Mouse (Mus musculus) lung, embryonic 16.5 days (tissue): ENCODE measurements around the gene Bcl7a. TPM values are rescaled to one million over a fixed set of nuclear protein-coding genes. Genes with fewer than 3 reads are reported as not detected.
A peak's percentile ranks its signal among the peaks of the same experiment; 100 is the strongest.

ENCODE experiments used
- ATAC-seq: fragments of 200-750 bp; cut with Nextera tagmentation; 2 replicates; pipeline ENCODE4 v1.8.0; 2017; ENCODE audit warnings: low read depth, mild to moderate bottlenecking, moderate library complexity
- H3K27ac ChIP-seq: fragments of 300-500 bp; sonication (generic); 2 replicates; pipeline ENCODE4 v1.5.1; 2014; ENCODE audit warnings: mild to moderate bottlenecking, control low read depth, low read length
- H3K27me3 ChIP-seq: fragments of 300-500 bp; sonication (generic); 2 replicates; pipeline ENCODE4 v1.6.1; 2014; ENCODE audit warnings: low read depth, low read length, mixed read lengths; ENCODE audit not compliant: control insufficient read depth, insufficient read depth
- H3K36me3 ChIP-seq: fragments of 300-500 bp; sonication (generic); 2 replicates; pipeline ENCODE4 v1.6.1; 2014; ENCODE audit warnings: low read length; ENCODE audit not compliant: control insufficient read depth, insufficient read depth
- H3K4me1 ChIP-seq: fragments of 300-500 bp; sonication (generic); replicated peaks from 2 replicates; pipeline ENCODE4 v1.6.1; 2014; ENCODE audit warnings: low read length, mixed read lengths; ENCODE audit not compliant: control insufficient read depth, insufficient read depth
- H3K4me2 ChIP-seq: fragments of 300-500 bp; sonication (generic); 2 replicates; pipeline ENCODE4 v1.6.1; 2014; ENCODE audit warnings: low read depth, low read length, control low read depth
- H3K4me3 ChIP-seq: fragments of 300-500 bp; sonication (generic); 2 replicates; pipeline ENCODE4 v1.5.1; 2014; ENCODE audit warnings: mild to moderate bottlenecking, low read length, control low read depth
- H3K9ac ChIP-seq: fragments of 300-500 bp; sonication (generic); 2 replicates; pipeline ENCODE4 v1.6.1; 2014; ENCODE audit warnings: low read length, control low read depth
- H3K9me3 ChIP-seq: fragments of 300-500 bp; sonication (generic); 2 replicates; pipeline ENCODE4 v1.6.1; 2016; ENCODE audit warnings: low read length; ENCODE audit not compliant: control insufficient read depth
- WGBS: fragments of 180-500 bp; shearing (Covaris S2); extraction: QIAGEN DNeasy Blood & Tissue Kit; methylation state at CpG from one replicate; pipeline ENCODE4 v1.1.7; 2014; 5-methylcytosine and 5-hydroxymethylcytosine counted together
- polyA plus RNA-seq: library from polyadenylated mRNA; unstranded; fragments of >200 nt; fragmentation: Nextera tagmentation; extraction: Ambion mirVana; gene quantifications from 2 replicates; pipeline ENCODE4 v1.2.1, GENCODE M21; 2015

Gene Bcl7a
- polyA plus RNA-seq, 1 experiment from 2014 or later = 23.9 TPM

- peaks cover under 1% of the 10 kb centered on the region; the same call in 1 of the 2 replicates for H3K4me1 ChIP-seq
- ATAC-seq = no peak; the same call in 1 of the 2 replicates
- WGBS = 70% methylated on average over 18 of the region's 18 CpGs
Measured at GRCm38 (mm10) chr5:123307630-123308282, 35.9 kb upstream of the Bcl7a start.

GRCm38 (mm10) chr5:123309816-123310215 lies 33.8 kb upstream of the Bcl7a start:
- H3K4me3 ChIP-seq = no peak overlapping the region
- 31% methylated on average over 10 of the region's 10 CpGs for WGBS
- no peaks in the 10 kb centered on the region for H3K36me3 ChIP-seq
- no peaks in the 10 kb centered on the region for H3K27me3 ChIP-seq
- H3K9ac ChIP-seq = no peak overlapping the region
- H3K9me3 ChIP-seq = no peaks in the 10 kb centered on the region
- ATAC-seq = no peak
- no peak overlapping the region for H3K27ac ChIP-seq
- no peak overlapping the region for H3K4me2 ChIP-seq
- H3K4me1 ChIP-seq = peaks cover 9% of the 10 kb centered on the region

More at GRCm38 (mm10) chr5:123307630-123308282, 35.9 kb upstream of the Bcl7a start:
- Histone ChIP-seq H3K4me2 (no peak overlapping the region), H3K9ac (no peak overlapping the region), H3K4me3 (no peak overlapping the region), H3K27ac (no peak overlapping the region), H3K36me3 (no peaks in the 10 kb centered on the region), H3K27me3 (no peaks in the 10 kb centered on the region), H3K9me3 (no peaks in the 10 kb centered on the region)

- Histone ChIP-seq H3K27ac (no peak overlapping the region), H3K4me2 (no peak overlapping the region), H3K9ac (no peak overlapping the region), H3K4me3 (no peak overlapping the region), H3K36me3 (no peaks in the 10 kb centered on the region), H3K4me1 (peaks cover 9% of the 10 kb centered on the region), H3K9me3 (no peaks in the 10 kb centered on the region), H3K27me3 (no peaks in the 10 kb centered on the region)
- ATAC-seq = no peak
- WGBS = 37% methylated on average over 7 of the region's 7 CpGs
Measured at GRCm38 (mm10) chr5:123310221-123310620, 33.4 kb upstream of the Bcl7a start.

GRCm38 (mm10) chr5:123313058-123313630 lies 30.5 kb upstream of the Bcl7a start:
- Histone ChIP-seq H3K4me3 (no peak overlapping the region), H3K27ac (no peak overlapping the region), H3K9ac (no peak overlapping the region; the same call in 1 of the 2 replicates), H3K4me1 (peaks cover 11% of the 10 kb centered on the region), H3K27me3 (no peaks in the 10 kb centered on the region), H3K4me2 (no peak overlapping the region), H3K9me3 (no peaks in the 10 kb centered on the region), H3K36me3 (no peaks in the 10 kb centered on the region)
- WGBS = 34% methylated on average over 12 of the region's 12 CpGs
- ATAC-seq = peak; percentile 21; the same call in 1 of the 2 replicates

GRCm38 (mm10) chr5:123313851-123314380 lies 29.7 kb upstream of the Bcl7a start:
- Histone ChIP-seq H3K4me2 (no peak overlapping the region), H3K36me3 (no peaks in the 10 kb centered on the region), H3K27me3 (no peaks in the 10 kb centered on the region), H3K4me3 (no peak overlapping the region), H3K4me1 (peaks cover 13% of the 10 kb centered on the region), H3K9me3 (no peaks in the 10 kb centered on the region), H3K9ac (no peak overlapping the region), H3K27ac (no peak overlapping the region)
- no peak for ATAC-seq
- 45% methylated on average over 11 of the region's 11 CpGs for WGBS

- Histone ChIP-seq H3K36me3 (no peaks in the 10 kb centered on the region), H3K4me2 (no peak overlapping the region), H3K9ac (no peak overlapping the region), H3K27ac (no peak overlapping the region), H3K4me1 (peaks cover 13% of the 10 kb centered on the region), H3K27me3 (no peaks in the 10 kb centered on the region), H3K9me3 (no peaks in the 10 kb centered on the region), H3K4me3 (no peak overlapping the region)
- ATAC-seq = peak; percentile 57
- WGBS = 39% methylated on average over 10 of the region's 10 CpGs
Measured at GRCm38 (mm10) chr5:123315219-123315866, 28.3 kb upstream of the Bcl7a start.

GRCm38 (mm10) chr5:123317992-123318391 lies 25.6 kb upstream of the Bcl7a start:
- 8% methylated on average over 6 of the region's 6 CpGs for WGBS
- peaks cover 11% of the 10 kb centered on the region for H3K4me1 ChIP-seq
- H3K4me3 ChIP-seq = peak overlapping the region; percentile 50
- peak; percentile 25; the same call in 1 of the 2 replicates for ATAC-seq
- H3K27ac ChIP-seq = peak overlapping the region; percentile 61
- H3K27me3 ChIP-seq = no peaks in the 10 kb centered on the region
- H3K9ac ChIP-seq = peak overlapping the region; percentile 61
- no peaks in the 10 kb centered on the region for H3K36me3 ChIP-seq
- H3K4me2 ChIP-seq = peak overlapping the region; percentile 62
- H3K9me3 ChIP-seq = no peaks in the 10 kb centered on the region

- ATAC-seq = no peak
Measured at GRCm38 (mm10) chr5:123320136-123320535, 23.5 kb upstream of the Bcl7a start.

GRCm38 (mm10) chr5:123324242-123324641 lies 19.4 kb upstream of the Bcl7a start:
- H3K4me2 ChIP-seq = no peak overlapping the region
- H3K27ac ChIP-seq = no peak overlapping the region
- WGBS = 41% methylated on average over 15 of the region's 15 CpGs
- H3K4me3 ChIP-seq = no peak overlapping the region
- H3K27me3 ChIP-seq = no peaks in the 10 kb centered on the region
- ATAC-seq = no peak
- no peaks in the 10 kb centered on the region for H3K9me3 ChIP-seq
- no peaks in the 10 kb centered on the region for H3K36me3 ChIP-seq
- H3K4me1 ChIP-seq = peaks cover 13% of the 10 kb centered on the region
- H3K9ac ChIP-seq = no peak overlapping the region

More at GRCm38 (mm10) chr5:123320136-123320535, 23.5 kb upstream of the Bcl7a start:
- 92% methylated on average over 3 of the region's 3 CpGs for WGBS
- Histone ChIP-seq H3K9me3 (no peaks in the 10 kb centered on the region), H3K27ac (no peak overlapping the region), H3K9ac (no peak overlapping the region), H3K4me2 (no peak overlapping the region), H3K27me3 (no peaks in the 10 kb centered on the region), H3K36me3 (no peaks in the 10 kb centered on the region), H3K4me1 (peaks cover 8% of the 10 kb centered on the region), H3K4me3 (no peak overlapping the region)
